Mouse (Mus musculus): ENCODE results near the gene Grip1. TPM values are rescaled to one million over a fixed set of nuclear protein-coding genes. Genes with fewer than 3 reads are reported as not detected.

Grip1 gene
- polyA plus RNA-seq, 1 experiment from 2014 or later = 1.2 TPM

DNA sequence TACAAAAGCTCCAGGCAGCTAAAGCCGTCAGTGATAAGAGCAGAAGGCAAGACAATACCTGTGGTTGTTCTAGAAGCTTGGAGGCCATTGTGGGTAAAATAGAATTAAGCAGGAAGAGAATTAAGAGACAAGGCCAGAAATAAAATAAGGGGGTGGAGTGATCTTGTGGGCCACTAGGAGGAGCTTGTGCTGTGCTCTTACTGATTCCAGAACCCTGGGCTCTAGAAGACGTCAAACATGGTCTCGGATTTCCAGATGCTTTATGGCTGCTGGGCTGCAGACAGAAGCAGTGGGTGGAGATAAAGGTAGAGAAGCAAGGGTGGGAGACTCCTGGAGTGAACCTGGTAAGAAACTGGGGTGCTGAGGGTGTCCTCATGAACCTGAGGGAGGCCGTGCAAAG lies 479.2 kb downstream of the Grip1 start:
- H3K4me1 ChIP-seq (ENCODE audit: control insufficient read depth, insufficient read depth, low read length) = no peaks in the 10 kb centered on the region
- no peak overlapping the region for H3K4me3 ChIP-seq (ENCODE audit: low read length)
- H3K9me3 ChIP-seq (ENCODE audit: control insufficient read depth, low read length) = no peaks in the 10 kb centered on the region
- H3K9ac ChIP-seq (ENCODE audit: low read depth, low read length) = no peak overlapping the region
- no peaks in the 10 kb centered on the region for H3K27me3 ChIP-seq (replicated peaks; ENCODE audit: control insufficient read depth, insufficient read depth, low read length)
- no peak overlapping the region for H3K4me2 ChIP-seq (ENCODE audit: low read depth, low read length)
- no peak overlapping the region for H3K27ac ChIP-seq (ENCODE audit: low read length)
- ATAC-seq = no peak
- no peaks in the 10 kb centered on the region for H3K36me3 ChIP-seq (ENCODE audit: control insufficient read depth, insufficient read depth, low read length)
- 64% methylated on average over 4 of the region's 4 CpGs for WGBS

DNA sequence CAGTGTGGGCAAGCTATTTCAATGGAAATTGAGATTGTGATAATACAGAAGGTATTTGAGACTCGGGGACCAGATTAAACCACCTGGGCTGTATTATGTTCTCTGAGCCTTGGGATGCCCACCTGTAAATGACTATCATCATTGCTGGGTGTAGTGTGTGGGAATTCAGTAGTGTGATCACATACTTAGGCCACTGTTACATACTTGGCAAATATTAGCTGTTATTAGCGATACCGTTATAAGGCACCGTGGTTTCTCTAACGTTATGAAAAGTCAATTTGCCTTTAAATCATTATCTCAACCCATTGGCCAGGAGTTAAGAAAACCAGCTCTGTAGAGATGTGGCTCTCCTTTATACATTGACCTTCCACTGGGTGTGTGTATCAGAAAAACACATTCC lies 479.7 kb downstream of the Grip1 start:
- ATAC-seq = no peak
- Histone ChIP-seq H3K9me3 (ENCODE audit: control insufficient read depth, low read length) (no peaks in the 10 kb centered on the region), H3K4me2 (ENCODE audit: low read depth, low read length) (no peak overlapping the region), H3K27me3 (replicated peaks; ENCODE audit: control insufficient read depth, insufficient read depth, low read length) (no peaks in the 10 kb centered on the region), H3K36me3 (ENCODE audit: control insufficient read depth, insufficient read depth, low read length) (no peaks in the 10 kb centered on the region), H3K27ac (ENCODE audit: low read length) (no peak overlapping the region), H3K9ac (ENCODE audit: low read depth, low read length) (no peak overlapping the region), H3K4me1 (ENCODE audit: control insufficient read depth, insufficient read depth, low read length) (no peaks in the 10 kb centered on the region), H3K4me3 (ENCODE audit: low read length) (no peak overlapping the region)
- 81% methylated on average over 5 of the region's 5 CpGs for WGBS

DNA sequence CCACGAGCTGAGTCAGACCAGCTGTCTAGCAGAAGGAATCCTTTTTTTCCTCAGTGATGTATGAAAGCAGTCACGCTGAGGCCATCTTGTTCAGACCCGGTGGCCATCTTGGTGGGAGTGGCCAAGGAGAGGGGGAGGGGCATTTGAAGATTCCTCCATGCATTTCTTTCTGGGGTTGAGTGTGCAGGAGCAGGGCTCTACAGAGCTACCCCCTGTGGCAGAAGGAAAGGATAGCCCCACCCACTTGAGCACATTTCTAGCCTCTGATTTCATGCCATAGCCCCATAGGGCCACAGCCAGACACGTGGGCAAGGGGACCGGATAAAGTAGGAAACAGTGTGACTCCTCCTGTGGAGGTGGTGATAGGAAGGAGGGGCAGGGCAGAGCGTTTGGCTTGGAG lies 481.6 kb downstream of the Grip1 start:
- H3K9ac ChIP-seq (ENCODE audit: low read depth, low read length) = no peak overlapping the region
- no peaks in the 10 kb centered on the region for H3K9me3 ChIP-seq (ENCODE audit: control insufficient read depth, low read length)
- H3K27ac ChIP-seq (ENCODE audit: low read length) = no peak overlapping the region
- no peak for ATAC-seq
- no peaks in the 10 kb centered on the region for H3K36me3 ChIP-seq (ENCODE audit: control insufficient read depth, insufficient read depth, low read length)
- H3K4me2 ChIP-seq (ENCODE audit: low read depth, low read length) = no peak overlapping the region
- no peak overlapping the region for H3K4me3 ChIP-seq (ENCODE audit: low read length)
- no peaks in the 10 kb centered on the region for H3K27me3 ChIP-seq (replicated peaks; ENCODE audit: control insufficient read depth, insufficient read depth, low read length)
- WGBS = 70% methylated on average over 6 of the region's 6 CpGs
- H3K4me1 ChIP-seq (ENCODE audit: control insufficient read depth, insufficient read depth, low read length) = no peaks in the 10 kb centered on the region

DNA sequence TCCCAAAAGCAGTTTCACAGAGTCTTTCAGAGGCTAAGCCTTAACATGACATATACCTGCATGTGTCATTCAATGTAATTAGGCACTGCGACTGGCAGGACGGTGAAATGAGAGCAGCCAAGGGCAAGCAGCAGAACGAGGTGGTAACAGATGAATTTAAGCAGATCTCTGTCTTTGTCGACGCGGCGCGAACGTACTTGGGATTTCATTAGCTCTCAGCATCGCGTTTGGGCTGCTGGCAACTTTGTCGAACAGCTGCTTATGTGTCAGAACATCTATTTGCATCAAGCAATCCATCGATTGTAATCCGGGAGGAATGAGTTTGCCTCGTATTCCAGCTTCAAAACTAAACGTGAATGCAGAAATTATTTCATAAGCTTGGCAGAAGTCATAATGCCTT lies 483.9 kb downstream of the Grip1 start:
- Histone ChIP-seq H3K27ac (ENCODE audit: low read length) (no peak overlapping the region), H3K36me3 (ENCODE audit: control insufficient read depth, insufficient read depth, low read length) (no peaks in the 10 kb centered on the region), H3K9ac (ENCODE audit: low read depth, low read length) (no peak overlapping the region), H3K9me3 (ENCODE audit: control insufficient read depth, low read length) (no peaks in the 10 kb centered on the region), H3K27me3 (replicated peaks; ENCODE audit: control insufficient read depth, insufficient read depth, low read length) (no peaks in the 10 kb centered on the region), H3K4me3 (ENCODE audit: low read length) (no peak overlapping the region), H3K4me1 (ENCODE audit: control insufficient read depth, insufficient read depth, low read length) (no peaks in the 10 kb centered on the region), H3K4me2 (ENCODE audit: low read depth, low read length) (no peak overlapping the region)
- ATAC-seq = no peak
- 88% methylated on average over 16 of the region's 16 CpGs for WGBS

DNA sequence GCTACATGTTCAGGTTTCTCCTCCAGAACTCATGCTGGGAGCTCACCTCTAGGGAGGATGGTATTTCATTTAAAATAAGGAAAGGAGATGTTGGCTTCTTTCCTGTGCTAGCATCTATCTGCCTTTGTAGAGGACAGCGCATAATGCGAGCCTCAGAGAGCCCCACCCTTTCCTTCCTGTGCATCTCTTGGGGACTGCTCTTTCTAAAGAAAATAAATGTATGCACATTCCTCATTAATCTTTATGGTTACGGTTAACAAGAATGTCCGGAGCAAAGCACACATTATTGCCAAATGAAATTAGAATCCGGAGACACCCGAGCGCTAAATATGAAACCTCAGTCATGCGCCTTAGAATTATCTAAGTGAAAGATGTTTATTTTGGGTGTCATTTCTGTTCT lies 490.3 kb downstream of the Grip1 start:
- no peak overlapping the region for H3K4me2 ChIP-seq (ENCODE audit: low read depth, low read length)
- H3K4me1 ChIP-seq (ENCODE audit: control insufficient read depth, insufficient read depth, low read length) = no peaks in the 10 kb centered on the region
- no peaks in the 10 kb centered on the region for H3K27me3 ChIP-seq (replicated peaks; ENCODE audit: control insufficient read depth, insufficient read depth, low read length)
- no peak overlapping the region for H3K4me3 ChIP-seq (ENCODE audit: low read length)
- no peaks in the 10 kb centered on the region for H3K9me3 ChIP-seq (ENCODE audit: control insufficient read depth, low read length)
- no peak overlapping the region for H3K9ac ChIP-seq (ENCODE audit: low read depth, low read length)
- H3K27ac ChIP-seq (ENCODE audit: low read length) = no peak overlapping the region
- no peak for ATAC-seq
- H3K36me3 ChIP-seq (ENCODE audit: control insufficient read depth, insufficient read depth, low read length) = no peaks in the 10 kb centered on the region
- WGBS = 75% methylated on average over 8 of the region's 8 CpGs

DNA sequence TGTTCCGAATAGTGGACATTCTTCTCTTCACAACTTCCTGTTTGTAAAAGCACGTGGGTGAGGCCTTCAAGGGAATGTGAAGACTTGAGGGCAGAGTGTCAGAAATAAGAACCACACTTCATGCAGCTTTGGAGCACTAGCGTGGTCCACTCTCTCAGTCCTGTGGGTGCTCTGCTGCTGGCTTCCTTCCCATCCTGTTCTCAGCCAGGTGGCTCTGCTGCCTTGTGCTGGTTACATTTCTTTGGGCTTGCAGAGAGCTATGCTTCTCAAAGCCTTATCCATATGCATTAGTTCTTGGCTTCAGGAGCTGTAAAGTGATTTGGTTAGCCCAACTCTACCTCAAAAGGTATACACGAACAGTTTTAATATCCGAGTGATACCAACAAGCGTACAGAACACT lies 497.8 kb downstream of the Grip1 start:
- H3K27ac ChIP-seq (ENCODE audit: low read length) = no peak overlapping the region
- H3K9me3 ChIP-seq (ENCODE audit: control insufficient read depth, low read length) = no peaks in the 10 kb centered on the region
- no peak overlapping the region for H3K4me3 ChIP-seq (ENCODE audit: low read length)
- H3K4me2 ChIP-seq (ENCODE audit: low read depth, low read length) = no peak overlapping the region
- no peak overlapping the region for H3K9ac ChIP-seq (ENCODE audit: low read depth, low read length)
- H3K27me3 ChIP-seq (replicated peaks; ENCODE audit: control insufficient read depth, insufficient read depth, low read length) = no peaks in the 10 kb centered on the region
- no peak for ATAC-seq
- no peaks in the 10 kb centered on the region for H3K36me3 ChIP-seq (ENCODE audit: control insufficient read depth, insufficient read depth, low read length)
- 77% methylated on average over 6 of the region's 6 CpGs for WGBS
- H3K4me1 ChIP-seq (ENCODE audit: control insufficient read depth, insufficient read depth, low read length) = no peaks in the 10 kb centered on the region

DNA sequence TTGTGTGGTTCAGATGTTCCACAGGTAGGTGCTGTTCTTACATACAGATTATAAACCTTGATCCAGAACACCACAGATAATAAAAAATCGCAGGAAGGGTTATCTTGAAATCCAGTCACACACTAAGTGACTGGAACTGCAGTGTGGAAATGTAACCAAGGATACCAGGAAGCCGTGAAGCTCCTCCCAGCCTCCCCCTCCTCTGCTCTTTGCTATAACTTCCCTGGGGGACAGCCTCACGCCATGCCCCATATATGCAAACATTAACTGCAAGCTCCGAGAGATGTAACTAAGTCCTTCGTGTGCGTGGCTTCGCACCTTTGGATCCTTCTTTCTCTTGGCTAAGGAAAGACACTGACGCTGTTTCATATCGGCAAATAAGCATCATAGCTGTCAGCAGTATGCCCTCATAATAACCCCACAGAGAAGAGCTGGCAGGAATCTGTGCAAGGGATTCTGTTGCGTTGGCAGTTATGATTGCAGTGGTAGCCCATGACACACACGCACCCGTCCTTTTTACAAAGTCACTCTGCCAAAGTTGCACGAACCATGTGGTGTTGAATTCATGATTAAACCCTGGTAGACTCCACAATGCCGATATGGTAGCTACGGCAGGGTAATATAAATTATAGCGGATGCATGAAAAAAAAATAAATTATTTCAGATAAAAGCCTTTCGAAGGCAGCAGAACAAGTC lies 503.8 kb downstream of the Grip1 start:
- H3K4me1 ChIP-seq (ENCODE audit: control insufficient read depth, insufficient read depth, low read length) = no peaks in the 10 kb centered on the region
- no peak for ATAC-seq
- H3K9ac ChIP-seq (ENCODE audit: low read depth, low read length) = no peak overlapping the region
- no peak overlapping the region for H3K27ac ChIP-seq (ENCODE audit: low read length)
- no peak overlapping the region for H3K4me3 ChIP-seq (ENCODE audit: low read length)
- H3K36me3 ChIP-seq (ENCODE audit: control insufficient read depth, insufficient read depth, low read length) = no peaks in the 10 kb centered on the region
- 80% methylated on average over 17 of the region's 17 CpGs for WGBS
- H3K27me3 ChIP-seq (replicated peaks; ENCODE audit: control insufficient read depth, insufficient read depth, low read length) = no peaks in the 10 kb centered on the region
- H3K4me2 ChIP-seq (ENCODE audit: low read depth, low read length) = no peak overlapping the region
- H3K9me3 ChIP-seq (ENCODE audit: control insufficient read depth, low read length) = no peaks in the 10 kb centered on the region

DNA sequence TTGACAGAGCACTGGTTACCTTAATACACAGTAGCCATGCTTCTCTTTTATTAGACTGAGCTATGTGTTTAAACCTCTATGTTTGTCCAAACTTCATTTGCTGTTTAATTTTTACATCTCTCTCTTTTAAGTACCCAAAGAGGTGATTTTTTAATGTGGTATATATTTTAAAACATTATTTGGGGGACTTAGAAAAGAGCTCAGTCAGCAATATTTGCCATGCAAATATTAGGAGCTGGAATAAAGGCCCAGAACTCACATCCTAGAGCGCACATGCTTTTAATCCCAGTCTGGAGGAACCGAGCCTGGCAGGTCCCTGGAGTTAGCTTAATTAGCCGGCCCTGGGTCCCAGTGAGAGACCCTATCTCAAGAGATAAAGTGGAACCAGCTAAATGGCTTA lies 507.3 kb downstream of the Grip1 start:
- Histone ChIP-seq H3K9ac (ENCODE audit: low read depth, low read length) (no peak overlapping the region), H3K4me2 (ENCODE audit: low read depth, low read length) (no peak overlapping the region), H3K4me3 (ENCODE audit: low read length) (no peak overlapping the region), H3K4me1 (ENCODE audit: control insufficient read depth, insufficient read depth, low read length) (no peaks in the 10 kb centered on the region), H3K27ac (ENCODE audit: low read length) (no peak overlapping the region), H3K36me3 (ENCODE audit: control insufficient read depth, insufficient read depth, low read length) (no peaks in the 10 kb centered on the region), H3K27me3 (replicated peaks; ENCODE audit: control insufficient read depth, insufficient read depth, low read length) (no peaks in the 10 kb centered on the region), H3K9me3 (ENCODE audit: control insufficient read depth, low read length) (no peaks in the 10 kb centered on the region)
- 60% methylated on average over 3 of the region's 3 CpGs for WGBS
- ATAC-seq = no peak

DNA sequence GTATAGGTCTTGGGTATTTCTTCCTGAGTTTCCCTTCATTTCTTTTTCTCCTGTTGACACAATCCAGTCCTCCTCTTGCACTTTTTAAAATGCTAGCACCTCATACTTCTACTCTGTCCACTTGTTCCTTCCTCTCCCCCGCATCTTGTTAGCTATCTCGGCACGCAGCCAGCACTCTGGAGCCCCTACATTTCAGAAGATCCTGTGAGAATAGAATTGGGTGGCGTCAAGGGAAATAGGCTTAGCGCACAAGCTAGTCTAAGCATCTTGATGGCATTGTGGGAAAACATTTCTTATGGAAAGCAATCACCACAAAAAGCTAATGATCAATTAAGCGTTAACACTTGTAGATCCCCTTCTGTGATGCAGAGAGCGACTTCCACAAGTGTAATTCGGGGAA lies 512.7 kb downstream of the Grip1 start:
- H3K9ac ChIP-seq (ENCODE audit: low read depth, low read length) = no peak overlapping the region
- no peaks in the 10 kb centered on the region for H3K4me1 ChIP-seq (ENCODE audit: control insufficient read depth, insufficient read depth, low read length)
- H3K4me3 ChIP-seq (ENCODE audit: low read length) = no peak overlapping the region
- no peaks in the 10 kb centered on the region for H3K36me3 ChIP-seq (ENCODE audit: control insufficient read depth, insufficient read depth, low read length)
- 76% methylated on average over 8 of the region's 8 CpGs for WGBS
- H3K27ac ChIP-seq (ENCODE audit: low read length) = no peak overlapping the region
- no peaks in the 10 kb centered on the region for H3K27me3 ChIP-seq (replicated peaks; ENCODE audit: control insufficient read depth, insufficient read depth, low read length)
- H3K9me3 ChIP-seq (ENCODE audit: control insufficient read depth, low read length) = no peaks in the 10 kb centered on the region
- no peak for ATAC-seq
- no peak overlapping the region for H3K4me2 ChIP-seq (ENCODE audit: low read depth, low read length)

DNA sequence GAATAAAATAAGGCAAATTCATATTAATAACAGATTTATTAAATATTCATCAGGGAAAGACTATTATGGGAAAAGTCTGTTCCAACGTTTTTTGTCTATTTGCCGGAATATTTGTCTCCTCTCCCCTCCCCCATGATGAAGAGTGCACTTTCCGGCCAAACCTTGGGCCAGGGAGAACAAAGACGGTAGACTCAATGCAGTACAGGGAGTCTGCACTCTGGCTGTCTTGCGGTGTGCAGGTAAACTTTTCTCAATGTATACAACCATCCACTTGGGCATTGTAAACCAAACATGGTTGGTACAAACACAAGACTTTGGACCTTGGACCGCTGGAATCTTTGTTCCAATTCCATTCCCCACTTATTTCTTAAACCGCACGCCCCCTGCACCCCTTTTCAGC lies 525.8 kb downstream of the Grip1 start:
- H3K4me3 ChIP-seq (ENCODE audit: low read length) = no peak overlapping the region
- no peak overlapping the region for H3K9ac ChIP-seq (ENCODE audit: low read depth, low read length)
- no peak overlapping the region for H3K4me2 ChIP-seq (ENCODE audit: low read depth, low read length)
- 52% methylated on average over 8 of the region's 8 CpGs for WGBS
- H3K4me1 ChIP-seq (ENCODE audit: control insufficient read depth, insufficient read depth, low read length) = no peaks in the 10 kb centered on the region
- ATAC-seq = no peak
- H3K27me3 ChIP-seq (replicated peaks; ENCODE audit: control insufficient read depth, insufficient read depth, low read length) = no peaks in the 10 kb centered on the region
- no peaks in the 10 kb centered on the region for H3K9me3 ChIP-seq (ENCODE audit: control insufficient read depth, low read length)
- no peaks in the 10 kb centered on the region for H3K36me3 ChIP-seq (ENCODE audit: control insufficient read depth, insufficient read depth, low read length)
- no peak overlapping the region for H3K27ac ChIP-seq (ENCODE audit: low read length)

All from intestine, embryonic 16.5 days (tissue).